Mouse (Mus musculus) retina, postnatal 1 day (tissue): ENCODE measurements at regions not wholly inside any gene's neighbourhood (a gene's known extent, or its start where the extent isn't known, plus 50 kb on each side); places are given as distances from the start of the nearest gene placed in this dataset.
A peak's percentile ranks its signal among the peaks of the same experiment; 100 is the strongest.

Experiments
- DNase-seq: peaks from one replicate; pipeline ENCODE4 v3.0.0-alpha.2; 2012

DNA sequence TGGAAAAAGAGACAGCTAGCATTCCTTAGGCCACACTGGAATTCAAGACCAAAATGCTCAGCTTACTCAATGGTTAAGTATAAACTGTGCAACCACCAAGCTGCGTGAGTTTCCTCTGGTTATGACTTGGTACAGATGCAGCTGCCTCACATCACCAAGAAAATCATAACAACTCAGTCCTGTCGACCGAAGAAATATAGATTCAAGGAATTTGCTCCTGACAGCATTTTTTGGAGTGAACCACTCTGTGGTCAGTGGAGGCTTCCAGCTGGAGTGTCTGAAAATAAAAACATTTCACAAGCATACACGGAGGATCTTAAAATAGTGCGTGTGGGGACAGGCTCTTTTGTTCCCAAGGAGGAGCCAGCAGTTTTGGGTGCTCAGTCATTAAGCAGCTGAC is 253.8 kb downstream of the Bckdhb start:
- no peak for DNase-seq

DNA sequence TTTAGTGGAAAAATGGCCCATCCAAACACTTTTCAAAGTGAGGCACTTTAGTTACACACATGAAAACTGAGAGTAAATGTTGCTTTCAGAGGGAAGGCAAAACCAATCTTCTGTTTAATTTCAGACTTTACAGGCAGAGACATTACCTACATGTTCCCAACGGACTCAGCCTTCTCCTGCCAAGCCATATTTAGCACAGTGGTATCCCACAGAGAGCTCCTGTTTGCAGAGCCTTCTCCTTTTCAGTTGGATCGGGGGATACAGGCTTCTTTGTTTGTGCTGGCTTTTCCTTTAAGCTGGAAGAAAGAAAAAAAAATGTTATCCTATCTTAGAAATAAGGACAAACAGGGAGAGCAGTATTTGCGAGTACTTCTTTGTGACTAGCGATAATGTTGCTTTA is 254.3 kb downstream of the Bckdhb start:
- DNase-seq, result no peak

DNA sequence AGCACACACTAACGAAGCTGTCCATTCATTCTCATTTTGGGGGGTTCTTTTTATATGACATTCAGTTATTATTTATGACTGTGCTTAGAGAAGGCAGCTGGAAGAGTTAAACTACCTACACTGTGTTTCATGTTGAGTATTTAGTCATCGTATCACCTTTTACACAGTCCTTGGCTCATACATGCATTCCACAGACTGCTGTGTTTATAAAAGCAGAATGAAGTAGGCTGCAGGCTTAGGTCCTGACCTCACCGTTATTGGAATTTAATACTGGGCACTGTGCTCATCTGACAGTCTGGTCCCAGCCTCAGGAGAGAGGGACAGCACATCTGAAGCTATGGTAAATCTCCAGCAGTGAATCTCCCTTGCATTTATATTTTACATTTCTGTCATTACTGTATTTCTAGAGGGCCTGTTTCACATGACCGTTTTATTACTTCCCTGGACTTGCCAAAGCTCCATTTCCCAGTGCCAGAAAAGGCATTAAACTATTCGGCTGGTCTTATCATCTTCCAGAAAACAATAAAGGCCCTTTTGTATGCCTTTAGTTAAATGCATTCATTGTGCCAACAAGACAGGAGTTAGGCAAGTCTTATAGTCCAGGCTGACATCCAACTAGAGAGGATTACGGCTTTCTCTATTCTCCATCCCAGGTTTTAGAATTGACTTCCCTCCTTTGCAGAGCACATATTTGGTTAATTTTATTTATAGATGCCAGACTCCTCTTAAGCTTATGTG is 258.9 kb downstream of the Bckdhb start:
- DNase-seq, result no peak

DNA sequence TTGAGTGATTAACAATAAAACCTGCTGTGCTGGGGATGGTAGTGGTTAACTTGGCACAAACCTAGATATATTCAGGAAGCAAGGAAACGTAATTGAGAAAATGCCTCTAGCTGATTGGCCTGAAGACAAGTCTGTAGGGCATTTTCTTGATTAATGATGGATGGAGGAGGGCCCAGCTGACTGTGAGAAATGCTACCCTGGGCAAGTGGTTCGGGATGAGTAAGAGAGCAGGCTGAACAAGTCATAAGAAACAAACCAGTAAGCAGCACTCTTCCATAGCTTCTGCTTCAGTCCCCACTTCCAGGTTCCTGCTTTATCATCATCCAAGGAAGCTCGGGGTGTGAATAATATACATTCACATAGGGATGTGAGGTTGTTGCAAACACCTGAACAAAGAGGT is 262.6 kb downstream of the Bckdhb start:
- DNase-seq, result no peak

DNA sequence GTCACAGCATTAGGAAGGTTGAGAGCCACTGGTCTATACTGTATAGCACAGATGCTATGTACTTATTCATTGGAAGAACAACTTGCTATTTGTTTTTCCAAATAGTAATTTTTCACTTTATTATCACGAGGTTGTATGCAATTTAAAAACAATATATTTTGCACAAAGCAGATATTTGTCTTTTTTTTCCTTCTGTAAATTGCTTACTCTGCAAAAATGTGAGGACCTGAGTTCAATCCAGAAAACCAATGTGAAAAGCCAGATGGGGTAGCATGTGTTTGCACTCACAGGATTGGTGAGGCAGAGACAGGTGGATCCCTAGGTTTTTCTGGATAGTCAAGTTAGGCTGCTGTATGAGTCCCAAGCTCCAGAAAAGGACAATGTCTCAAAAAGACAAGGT is 268.5 kb downstream of the Bckdhb start:
- DNase-seq, result no peak

DNA sequence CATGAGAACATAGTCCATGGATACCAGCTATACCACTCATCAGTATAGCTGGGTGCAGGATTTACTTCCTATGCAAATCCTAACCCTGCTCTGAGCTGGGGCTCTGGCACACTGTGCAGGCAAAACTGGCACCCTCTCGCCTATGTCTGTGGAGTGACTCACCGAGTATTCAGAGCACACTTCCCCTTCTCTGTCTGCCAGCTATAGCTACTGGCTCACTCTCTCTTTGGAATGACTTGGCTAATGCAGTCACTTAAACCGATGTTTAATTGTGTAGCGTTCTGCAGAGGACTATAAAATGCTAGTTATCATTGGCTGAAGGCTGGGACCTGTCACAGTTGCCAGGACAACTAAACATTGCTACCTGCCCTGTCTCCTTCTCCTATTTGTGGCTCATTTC is 269.8 kb downstream of the Bckdhb start:
- DNase-seq, result no peak

DNA sequence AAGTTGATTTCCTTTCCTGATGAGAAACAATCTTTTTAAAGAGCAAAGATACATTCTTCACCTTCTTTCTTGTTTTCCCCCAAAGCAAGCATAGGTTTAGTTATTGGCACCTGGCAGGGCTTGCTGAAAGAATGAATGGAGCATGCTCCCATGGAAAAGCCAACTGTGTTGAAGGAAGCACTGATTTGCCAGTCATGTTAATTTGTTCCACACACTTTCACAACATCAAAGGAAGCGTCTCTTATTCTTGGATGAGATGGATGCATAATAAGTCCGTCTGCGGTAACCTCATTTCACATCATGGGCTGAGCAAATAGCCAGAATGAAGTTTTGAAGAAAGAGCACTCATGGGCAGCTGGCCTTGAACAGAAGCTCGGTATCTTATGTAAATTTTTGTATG is 270.4 kb downstream of the Bckdhb start:
- peak; percentile 9 for DNase-seq

DNA sequence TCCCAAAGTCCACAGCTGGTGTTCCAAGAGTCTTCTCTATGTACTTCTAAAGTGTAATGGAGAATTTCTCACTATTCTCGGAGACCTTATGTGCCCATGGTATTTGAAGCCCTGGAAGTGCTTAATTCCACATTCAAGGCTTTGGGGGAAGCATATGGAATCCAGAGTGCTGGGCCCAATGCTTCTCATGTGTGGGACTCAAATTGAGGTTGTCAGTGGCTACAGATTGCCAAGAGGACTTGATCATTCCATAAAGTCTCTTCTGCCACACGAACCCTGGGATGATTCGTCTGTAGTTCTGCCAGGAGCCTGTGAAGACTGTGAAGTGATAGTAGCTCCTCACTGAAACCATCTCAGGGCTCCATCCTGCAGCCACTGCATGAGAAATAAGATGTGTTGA is 275.3 kb downstream of the Bckdhb start:
- no peak for DNase-seq

DNA sequence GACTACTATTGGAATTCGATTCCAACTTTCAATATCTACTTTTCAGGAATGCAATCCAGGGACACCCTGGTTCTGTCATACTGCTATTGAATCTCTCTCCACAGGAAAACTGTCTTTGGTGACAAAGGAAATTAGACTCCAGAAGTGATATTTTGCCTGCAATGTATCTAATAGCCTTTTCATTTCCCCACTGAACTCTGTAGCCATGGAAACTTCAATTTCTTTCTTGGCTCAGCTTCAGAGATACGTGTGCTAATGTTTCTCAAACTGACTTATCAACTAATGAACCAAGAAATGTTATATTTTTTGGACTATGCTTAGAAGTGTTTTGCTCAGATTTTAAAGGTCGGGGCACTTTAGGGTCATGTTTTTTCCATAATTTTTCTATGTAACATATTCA is 279.1 kb downstream of the Bckdhb start:
- no peak for DNase-seq

DNA sequence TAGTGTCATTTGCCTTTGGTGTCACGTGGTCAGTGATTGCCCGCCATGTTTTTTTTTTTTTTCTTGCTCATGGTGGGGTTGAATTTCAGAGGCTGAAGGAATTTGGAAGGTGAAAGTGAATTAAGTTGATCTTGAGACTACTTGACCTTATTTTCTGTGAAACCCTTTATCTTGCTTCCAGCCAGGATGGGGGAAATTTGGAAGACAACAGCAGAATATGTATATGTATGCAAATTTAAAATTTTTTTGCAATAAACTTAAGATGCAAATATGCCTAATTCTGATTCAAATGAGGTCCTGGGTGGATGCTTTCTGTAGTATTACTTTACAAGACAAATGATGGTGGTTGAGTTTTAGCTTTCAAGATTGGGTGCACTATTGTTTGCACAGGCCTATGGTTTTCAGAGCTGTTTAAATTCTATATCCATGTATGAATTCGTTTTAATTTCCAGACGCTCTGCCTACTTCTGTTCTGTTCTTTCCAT is 315.6 kb downstream of the Bckdhb start:
- no peak for DNase-seq

DNA sequence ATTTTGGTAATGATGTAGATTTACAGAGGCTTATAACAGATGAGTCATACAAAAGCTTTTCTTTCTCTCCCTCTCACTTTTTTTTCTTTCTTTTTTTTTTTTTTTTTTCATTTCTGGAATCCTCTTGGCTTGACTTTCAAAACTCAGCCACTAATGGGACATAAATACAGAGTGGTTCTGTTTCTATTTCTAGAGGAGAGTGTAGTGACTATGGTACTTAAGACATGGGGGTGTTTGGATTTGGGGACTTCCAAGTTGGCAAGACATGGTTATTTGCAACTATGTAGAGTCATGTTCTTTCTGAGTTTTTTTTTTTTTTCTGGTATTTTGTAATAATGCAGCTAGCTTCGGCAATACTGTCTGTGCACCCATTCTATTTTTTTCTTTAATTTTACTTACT is 324.8 kb downstream of the Bckdhb start:
- DNase-seq, result no peak

DNA sequence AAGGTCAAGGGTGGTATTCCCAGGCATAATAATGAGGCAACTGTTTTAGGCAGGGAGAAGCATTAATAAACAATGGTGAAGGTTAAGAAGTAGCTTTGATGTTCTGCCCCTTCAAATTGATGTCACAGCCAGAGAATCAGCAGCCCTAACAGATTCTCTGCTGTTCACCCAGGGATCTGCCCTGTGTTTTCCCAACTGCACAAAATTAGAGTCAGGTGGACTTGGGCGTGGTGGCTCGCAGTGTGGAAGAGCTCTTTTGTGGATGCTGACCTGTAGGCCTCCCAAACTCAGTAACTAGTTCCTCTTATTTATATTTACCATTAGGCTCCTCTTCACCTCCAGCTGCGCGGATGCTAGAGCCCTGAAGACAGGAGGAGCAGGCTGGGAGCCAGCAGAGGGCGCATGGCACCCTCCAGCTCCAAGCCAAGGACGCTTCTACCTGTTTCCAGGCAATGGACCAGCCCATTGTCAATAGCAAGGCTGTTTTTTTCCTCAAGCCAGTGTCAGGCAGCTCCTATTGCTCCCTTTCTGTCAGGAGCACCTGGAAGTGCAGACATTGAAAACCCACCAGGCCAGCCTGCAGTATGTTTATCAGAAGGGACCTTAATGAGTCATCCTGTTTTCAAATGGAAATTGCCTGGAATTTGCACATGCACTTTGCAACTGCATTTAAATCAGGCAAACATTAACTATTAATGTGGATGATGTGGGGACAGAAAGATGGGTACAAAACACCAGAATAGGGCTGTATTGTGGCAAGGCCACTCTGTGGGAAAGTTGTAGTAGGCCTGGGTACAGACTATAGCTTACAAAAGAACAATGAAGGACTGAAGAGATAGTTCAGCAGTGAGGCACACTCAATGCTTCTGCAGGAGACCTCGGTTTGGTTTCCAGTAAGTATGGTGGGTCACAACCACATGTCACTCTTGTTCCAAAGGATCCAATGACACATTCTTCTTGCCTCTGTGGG is 328.4 kb downstream of the Bckdhb start:
- DNase-seq, result peak; percentile 66

DNA sequence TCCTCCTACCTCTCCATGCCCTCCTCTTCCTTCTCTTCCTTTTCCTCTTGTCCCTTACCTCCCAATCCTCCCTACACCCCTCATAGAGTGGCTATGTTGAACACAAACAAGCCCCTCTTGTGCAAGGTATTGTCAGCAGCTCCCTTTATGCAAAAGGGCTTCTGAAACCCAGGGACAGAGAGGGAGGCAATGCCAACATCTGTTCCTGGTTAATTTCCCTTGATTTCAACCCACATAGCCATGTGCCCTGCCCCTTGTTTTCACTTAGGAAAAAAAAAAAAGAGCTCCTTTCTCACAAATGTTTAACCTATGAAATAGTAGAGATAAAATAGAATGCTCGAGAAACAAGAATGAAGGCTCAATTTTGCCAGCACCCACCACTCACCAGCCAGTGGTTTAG is 333.5 kb downstream of the Bckdhb start:
- DNase-seq, result no peak

DNA sequence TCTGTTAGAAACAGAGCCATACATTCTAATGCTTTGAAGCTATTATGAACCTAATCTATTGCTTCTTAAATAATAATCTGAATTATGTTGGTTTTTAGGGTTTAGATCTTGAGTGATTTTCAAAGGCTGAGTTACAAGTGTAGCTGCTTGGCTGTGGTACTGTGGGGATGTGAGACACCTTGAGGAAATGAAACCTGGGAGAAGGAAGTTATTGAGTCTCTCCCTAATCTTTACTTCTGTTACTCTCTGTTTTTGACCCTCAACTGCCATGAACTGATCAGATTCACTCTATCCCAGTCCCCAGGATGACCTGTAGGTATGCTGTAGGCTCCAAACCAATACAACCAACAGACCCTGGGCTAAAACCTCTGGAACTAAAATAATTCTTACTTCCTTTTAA is 334.8 kb downstream of the Bckdhb start:
- no peak for DNase-seq

DNA sequence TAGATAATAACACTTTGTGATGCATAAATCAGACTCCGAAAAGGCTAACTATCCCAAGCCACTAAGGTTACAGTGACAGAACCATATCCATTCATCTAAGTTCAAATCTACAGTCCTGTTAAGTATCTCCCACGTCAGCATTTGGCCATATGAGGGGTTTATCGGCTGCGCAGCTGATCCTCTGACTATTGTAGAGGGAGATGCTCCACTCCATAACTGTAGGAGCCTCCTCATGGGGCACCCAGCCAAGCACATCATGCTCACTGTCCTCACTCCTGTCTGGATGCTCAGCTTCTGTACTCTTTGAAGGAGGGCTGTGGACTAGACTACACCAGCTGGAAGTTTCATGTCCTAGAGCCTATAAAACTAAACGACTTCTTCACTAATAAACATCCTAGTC is 337.2 kb downstream of the Bckdhb start:
- no peak for DNase-seq

DNA sequence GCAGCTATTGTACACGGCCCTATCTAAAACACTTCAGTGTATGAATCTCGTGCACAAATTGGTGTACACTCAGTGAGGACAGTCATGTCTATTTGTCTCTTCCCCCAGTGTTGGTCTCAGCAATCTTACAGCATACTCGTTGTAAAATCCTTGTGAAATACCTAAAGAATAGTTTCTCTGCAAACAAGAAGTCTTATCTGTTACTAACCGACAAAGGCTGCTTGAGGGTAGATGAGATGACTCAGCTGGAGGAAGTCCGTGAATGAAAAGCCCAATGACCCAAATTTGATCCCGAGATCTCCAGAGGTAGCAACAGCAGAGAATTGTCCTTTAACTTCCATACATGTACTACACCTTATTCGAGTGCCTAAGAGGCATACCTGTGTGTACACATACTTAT is 342.0 kb downstream of the Bckdhb start:
- DNase-seq, result no peak

DNA sequence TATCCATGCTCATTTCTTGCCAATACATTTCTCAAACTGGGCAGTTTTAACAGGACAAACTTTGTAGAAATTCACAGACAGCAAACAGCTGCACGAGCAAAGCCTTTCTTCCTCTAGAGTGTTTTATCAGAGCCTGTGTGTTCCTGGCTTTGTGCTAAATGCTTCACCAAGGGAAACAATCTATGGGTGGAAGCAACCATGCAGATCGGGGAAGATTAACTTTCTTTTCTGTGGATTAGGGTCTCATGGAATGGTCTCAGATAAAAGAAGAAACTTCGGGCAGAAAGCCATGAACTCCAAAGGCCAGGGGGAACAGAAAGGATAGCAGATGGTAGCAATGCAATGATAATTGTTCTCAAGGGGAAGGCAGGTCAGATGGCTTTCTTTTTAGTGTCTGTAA is 349.7 kb downstream of the Bckdhb start:
- no peak for DNase-seq

DNA sequence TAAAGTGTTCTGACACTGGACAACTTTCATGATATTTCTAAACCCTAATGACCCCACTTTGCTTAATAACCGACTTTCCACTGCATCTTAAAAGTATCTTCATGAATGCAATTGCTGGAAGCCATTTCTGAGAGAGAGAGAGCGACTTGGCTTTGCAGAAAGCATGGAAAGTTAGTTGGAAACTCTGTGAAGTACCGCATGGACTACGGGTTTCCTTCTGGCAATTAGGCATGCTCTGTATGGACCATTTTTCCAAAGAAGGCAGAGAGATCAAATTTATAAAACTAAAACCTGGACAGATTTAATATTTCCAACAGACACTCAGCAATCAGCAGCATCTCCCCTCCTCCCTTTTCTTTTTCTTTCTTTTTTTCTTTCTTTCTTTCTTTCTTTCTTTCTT is 353.4 kb downstream of the Bckdhb start:
- DNase-seq, result no peak

DNA sequence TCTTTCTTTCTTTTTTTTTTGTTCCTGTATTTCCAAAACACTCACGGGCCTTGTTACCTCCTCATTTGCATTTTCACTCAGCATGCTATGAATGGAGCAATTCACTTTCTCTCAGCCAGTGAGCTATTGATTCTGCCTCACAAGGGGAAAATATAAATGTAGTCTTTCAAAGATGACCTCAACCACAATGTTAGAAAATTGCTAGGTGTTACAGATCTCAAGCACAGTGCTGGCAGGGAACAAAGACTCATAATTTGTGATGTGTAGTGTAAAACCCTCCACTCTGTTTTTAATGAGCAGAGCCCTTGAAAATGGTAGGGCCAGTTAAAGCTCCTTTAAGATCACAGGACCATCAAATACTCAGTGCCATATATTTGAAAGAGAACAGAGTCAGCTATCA is 353.8 kb downstream of the Bckdhb start:
- peak; percentile 10 for DNase-seq

DNA sequence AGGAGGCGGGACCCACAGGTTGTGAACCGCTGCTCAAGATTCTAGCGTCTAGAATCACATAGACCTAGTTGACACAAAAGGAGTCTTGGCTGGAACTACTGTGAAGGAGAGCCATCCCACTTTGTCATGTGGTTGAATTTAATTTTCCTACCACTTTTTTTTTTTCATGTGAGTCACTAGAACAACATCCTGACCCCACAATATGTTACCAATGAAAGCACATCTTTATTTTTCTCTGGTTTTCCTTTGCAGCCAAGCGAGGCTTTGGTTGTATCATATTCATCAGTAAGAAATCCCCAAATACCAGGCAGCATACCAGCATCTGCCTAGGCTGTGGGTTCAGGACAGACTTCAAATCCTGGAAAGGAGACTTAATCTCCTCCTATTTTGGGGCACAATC is 356.0 kb downstream of the Bckdhb start:
- DNase-seq, result no peak

DNA sequence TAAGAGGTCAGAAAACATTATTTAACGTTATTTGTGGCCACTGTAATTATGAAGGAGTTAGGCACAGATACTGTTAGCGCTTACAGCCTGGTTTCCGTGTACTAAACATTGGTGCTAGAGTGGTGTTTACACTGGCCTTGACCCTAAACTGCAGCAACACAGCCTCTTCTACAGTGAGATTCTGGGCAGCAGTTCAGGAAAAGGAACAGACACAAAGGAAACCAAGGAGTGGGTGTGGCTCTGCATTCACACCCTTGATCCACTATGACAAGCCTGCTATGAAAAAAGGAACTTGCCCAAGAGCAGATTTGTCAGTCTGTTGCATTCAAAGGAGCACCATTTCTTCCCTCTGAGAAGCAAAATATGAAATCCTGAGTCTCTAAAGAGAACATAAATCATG is 356.7 kb downstream of the Bckdhb start:
- DNase-seq, result no peak

DNA sequence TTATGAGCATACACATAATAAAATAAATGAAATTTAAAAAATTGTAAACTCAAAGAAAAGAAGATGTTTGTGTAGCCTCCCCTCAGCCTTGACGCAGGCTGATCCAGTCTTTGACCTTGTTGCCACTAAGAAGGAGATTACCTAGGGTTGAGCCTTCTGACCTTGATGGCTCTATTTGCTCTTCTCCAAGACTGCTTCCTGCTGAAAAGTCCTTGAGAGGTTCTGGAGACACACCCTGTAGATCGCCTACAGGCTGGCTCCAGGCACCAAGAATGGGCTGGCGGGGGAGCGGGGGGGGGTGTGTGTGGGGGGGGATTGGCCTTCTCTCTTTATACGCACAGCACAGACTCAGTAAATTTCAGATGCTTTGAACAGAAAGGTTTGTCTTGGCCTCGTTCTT is 358.4 kb downstream of the Bckdhb start:
- DNase-seq, result no peak

DNA sequence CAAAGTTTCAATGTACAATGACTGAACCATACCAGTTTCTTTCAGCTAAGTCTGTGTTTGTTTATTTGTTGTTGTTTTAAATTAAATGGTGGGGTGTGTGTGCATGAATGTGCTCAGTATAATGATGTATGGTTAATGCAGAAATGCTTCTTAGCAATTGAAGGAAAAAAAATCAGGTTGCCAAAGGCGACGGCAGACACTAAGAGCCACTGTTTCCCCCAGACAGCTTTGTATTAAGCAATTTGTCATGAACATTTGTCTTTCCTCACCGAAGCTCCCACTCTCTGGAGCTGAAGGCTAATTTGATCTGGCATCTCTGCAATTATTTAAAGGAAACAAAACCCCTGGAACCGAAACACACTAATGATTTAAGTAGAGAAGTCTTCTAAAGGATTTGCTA is 360.7 kb downstream of the Bckdhb start:
- DNase-seq, result peak; percentile 76

DNA sequence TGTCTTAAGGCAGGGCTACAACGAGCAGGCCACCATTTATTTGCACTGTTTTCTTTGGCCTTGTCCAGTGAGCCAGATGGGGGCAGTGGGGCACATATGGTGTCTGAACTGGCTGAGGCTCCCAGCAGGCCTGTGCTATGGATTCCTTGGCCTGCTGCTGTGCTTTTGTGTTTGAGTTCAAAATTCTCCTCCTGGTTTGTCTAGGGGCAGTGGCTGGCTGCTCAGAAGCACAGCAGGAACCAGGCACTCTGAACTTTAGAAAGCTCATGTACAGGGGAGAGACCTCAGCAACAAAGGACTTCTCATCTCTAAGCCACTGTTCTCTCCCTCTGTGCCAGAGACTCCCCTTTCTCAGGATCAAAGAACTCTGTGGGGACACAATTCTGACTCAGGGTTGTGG is 370.9 kb downstream of the Bckdhb start:
- DNase-seq, result no peak
